Comparison of ENCODE assay signal across 20 mouse cellular contexts in the genomic region with DNA sequence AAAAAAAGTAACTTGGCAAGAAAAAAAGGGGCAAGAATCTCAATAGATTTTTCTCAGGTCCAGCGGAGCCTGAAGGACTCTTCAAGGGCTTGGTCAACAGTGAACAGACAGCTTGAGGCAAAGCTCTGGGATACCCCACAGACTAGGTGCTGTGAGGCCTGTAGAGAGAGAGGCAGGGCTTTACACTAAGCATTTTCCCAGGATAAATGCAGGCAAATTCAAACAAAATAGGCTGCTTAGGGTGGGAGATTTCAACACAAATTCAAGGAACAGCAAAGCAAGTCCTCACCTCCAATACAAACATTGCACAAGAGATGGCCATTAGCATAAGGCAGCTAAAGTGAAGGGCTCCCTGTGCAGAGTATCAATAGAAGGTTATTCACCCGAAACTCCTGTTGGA.
A peak's percentile ranks its signal among the peaks of the same experiment; 100 is the strongest.
DNase-seq lines count a peak whose midpoint lies in the region; ATAC-seq and TF ChIP-seq lines count a peak whose summit lies in the region.
"Had no signal": no experiment of that assay in that cellular context is flagged by ENCODE, and none has a peak within 500 bp of the region (broad histone marks: within the 10 kb centered on the region; RNA-seq: fewer than 3 reads in every experiment).

No protein-coding gene starts in this region.

- H3K27me3 ChIP-seq in lung, embryonic 15.5 days, result no peaks in the 10 kb centered on the region
- H3K27me3 ChIP-seq in liver, postnatal 0 days (ENCODE audit: insufficient read depth, low read length), result no peaks in the 10 kb centered on the region
- H3K27me3 ChIP-seq in hindbrain, embryonic 11.5 days (ENCODE audit: control insufficient read depth, insufficient read depth, low read length), result 0 out of 2 replicates have a peak, but pooled peaks cover 2% of the 10 kb centered on the region
- H3K27me3 ChIP-seq: liver, embryonic 13.5 days; megakaryocyte, embryonic 14.5 days; midbrain, embryonic 15.5 days had no signal

- 45% methylated on average over 2 of the region's 2 CpGs for WGBS in lung, embryonic 15.5 days
- WGBS in liver, postnatal 0 days (ENCODE audit: insufficient replicate concordance), result 68% methylated on average over 2 of the region's 2 CpGs
- WGBS in hindbrain, embryonic 11.5 days, result 66% methylated on average over 2 of the region's 2 CpGs

- no peak for TF ChIP-seq CTCF in liver, postnatal 0 days (IDR thresholded peaks at IDR 0.05; ENCODE audit: low read depth)

- H3K27ac ChIP-seq in lung, embryonic 15.5 days, result peak overlapping the region; percentile 38
- H3K27ac ChIP-seq in liver, postnatal 0 days (ENCODE audit: low read depth), result 0 out of 2 replicates have a peak overlapping the region, but pooled peaks have one; percentile 2
- no peak overlapping the region for H3K27ac ChIP-seq in hindbrain, embryonic 11.5 days (ENCODE audit: low read depth, low read length)
- H3K27ac ChIP-seq: gastrocnemius, adult 2 months; hindbrain, postnatal 0 days; liver, embryonic 13.5 days; midbrain, embryonic 15.5 days had no signal

- H3K4me3 ChIP-seq in lung, embryonic 15.5 days, result no peak overlapping the region
- H3K4me3 ChIP-seq in liver, postnatal 0 days (ENCODE audit: low read depth, low read length), result no peak overlapping the region
- H3K4me3 ChIP-seq in hindbrain, embryonic 11.5 days (ENCODE audit: low read depth, low read length), result no peak overlapping the region
- H3K4me3 ChIP-seq: gastrocnemius, adult 2 months; liver, embryonic 13.5 days; megakaryocyte, embryonic 14.5 days; midbrain, embryonic 15.5 days had no signal

- peak; percentile 80; the same call in 1 of the 2 replicates for ATAC-seq in lung, embryonic 15.5 days (ENCODE audit: borderline replicate concordance, extremely low read depth, low FRiP score, low TSS enrichment)
- ATAC-seq in liver, postnatal 0 days, result peak; percentile 67
- ATAC-seq in hindbrain, embryonic 11.5 days (ENCODE audit: low FRiP score), result no peak
- ATAC-seq: activated CD4-positive, CD25-positive, alpha-beta regulatory T cell, adult 4 months; forebrain, embryonic 16.5 days; hindbrain, postnatal 0 days; midbrain, embryonic 15.5 days had no signal

- TF ChIP-seq EP300 in liver, postnatal 0 days (IDR thresholded peaks at IDR 0.05; ENCODE audit: low read depth), result peak; percentile 38

- peak; percentile 41 for DNase-seq in kidney, adult 11 months
- no peak for DNase-seq in kidney, postnatal 4 days
- no peak for DNase-seq in lung, postnatal 10 days
- no peak for DNase-seq in liver, postnatal 0 days
- no peak for DNase-seq in gastrocnemius, postnatal 4 days (ENCODE audit: low spot score in 2 of 2)
- no peak for DNase-seq in layer of hippocampus, adult 18-20 months (ENCODE audit: low spot score in 2 of 2)
- DNase-seq in hindbrain, embryonic 11.5 days (ENCODE audit: low spot score), result no peak
- DNase-seq: adrenal gland, postnatal 25 days; cerebellum, adult 18-20 months; gastrocnemius, adult 2 months; heart, postnatal 4 days; liver, embryonic 13.5 days; thymus, postnatal 36 days had no signal

- no peaks in the 10 kb centered on the region for H3K36me3 ChIP-seq in lung, embryonic 15.5 days
- H3K36me3 ChIP-seq in liver, postnatal 0 days (replicated peaks; ENCODE audit: insufficient read depth, low read length), result no peaks in the 10 kb centered on the region
- H3K36me3 ChIP-seq in hindbrain, embryonic 11.5 days (ENCODE audit: control insufficient read depth, insufficient read depth, low read length), result no peaks in the 10 kb centered on the region
- H3K36me3 ChIP-seq: liver, embryonic 13.5 days; midbrain, embryonic 15.5 days had no signal

- no peak overlapping the region for H3K4me2 ChIP-seq in lung, embryonic 15.5 days
- H3K4me2 ChIP-seq in liver, postnatal 0 days (ENCODE audit: low read depth, low read length), result no peak overlapping the region
- no peak overlapping the region for H3K4me2 ChIP-seq in hindbrain, embryonic 11.5 days (replicated peaks; ENCODE audit: low read depth, low read length)
- H3K4me2 ChIP-seq: heart, embryonic 11.5 days; liver, embryonic 13.5 days; midbrain, embryonic 15.5 days had no signal

- H3K9ac ChIP-seq in lung, embryonic 15.5 days, result no peak overlapping the region
- H3K9ac ChIP-seq in liver, postnatal 0 days (replicated peaks), result no peak overlapping the region
- no peak overlapping the region for H3K9ac ChIP-seq in hindbrain, embryonic 11.5 days (ENCODE audit: low read depth, low read length)
- H3K9ac ChIP-seq: liver, embryonic 13.5 days; midbrain, embryonic 15.5 days had no signal

- H3K9me3 ChIP-seq in lung, embryonic 15.5 days, result no peaks in the 10 kb centered on the region
- H3K9me3 ChIP-seq in liver, postnatal 0 days (ENCODE audit: low read length), result no peaks in the 10 kb centered on the region
- no peaks in the 10 kb centered on the region for H3K9me3 ChIP-seq in hindbrain, embryonic 11.5 days (ENCODE audit: control insufficient read depth, low read length)
- H3K9me3 ChIP-seq: liver, embryonic 13.5 days; midbrain, embryonic 15.5 days had no signal

- peaks cover 41% of the 10 kb centered on the region for H3K4me1 ChIP-seq in lung, embryonic 15.5 days
- H3K4me1 ChIP-seq in liver, postnatal 0 days (ENCODE audit: insufficient read depth), result peaks cover 8% of the 10 kb centered on the region; the same call in 1 of the 2 replicates
- H3K4me1 ChIP-seq in hindbrain, embryonic 11.5 days (replicated peaks; ENCODE audit: control insufficient read depth, insufficient read depth, low read length), result no peaks in the 10 kb centered on the region
- H3K4me1 ChIP-seq: megakaryocyte, embryonic 14.5 days had no signal
